Comparison of ENCODE assay signal across 8 mouse cellular contexts in genomic region chr1:93731880-93732281, GRCm38 (mm10). TPM values are rescaled to one million over a fixed set of nuclear protein-coding genes. Genes with fewer than 3 reads are reported as not detected.
A peak's percentile ranks its signal among the peaks of the same experiment; 100 is the strongest.
DNase-seq lines count a peak whose midpoint lies in the region.

No protein-coding gene starts in this region.

- intact Hi-C loops in left cerebral cortex, postnatal 14 days (cut with DNase I) = no loop called here

- peak; percentile 36 for DNase-seq in embryo, embryonic 10 days (ENCODE audit: low spot score)
- no peak for DNase-seq in embryo, embryonic 9.5 days (ENCODE audit: extremely low spot score)
- peak; percentile 18 to 30 for DNase-seq in left cerebral cortex, postnatal 14 days (ENCODE audit: low spot score in 2 of 2)
- DNase-seq in left cerebral cortex, adult 9 months (ENCODE audit: low spot score in 2 of 2) = no peak
- DNase-seq in kidney, adult 9 months = peak; percentile 70
- DNase-seq in retina, postnatal 1 day = peak; percentile 82
- no peak for DNase-seq in ovary, postnatal 36 days (ENCODE audit: low spot score)
- DNase-seq in ovary, adult 18-20 months (ENCODE audit: low spot score) = no peak

RNA-seq across cellular contexts. Expression of gene Atg4b, which starts 19.4 kb away (rescaled TPM):
- 10 to 100 TPM; 68.3 to 76.7 TPM for total RNA-seq in left cerebral cortex, postnatal 14 days (2021)

RNA-seq across cellular contexts. Expression of gene Thap4, which starts 22.8 kb away (rescaled TPM):
- total RNA-seq in left cerebral cortex, postnatal 14 days (2021) = 10 to 100 TPM; 31.2 to 34.2 TPM

RNA-seq across cellular contexts. Expression of gene Bok, which starts 46.4 kb away (rescaled TPM):
- 10 to 100 TPM; 19.1 to 20.5 TPM for total RNA-seq in left cerebral cortex, postnatal 14 days (2021)

Comparison
In these comparisons a context has a peak if more than half of its experiments do, and no peak if none do; other contexts are left out.
1. DNase-seq: peak in embryo, embryonic 10 days (single experiment), left cerebral cortex, postnatal 14 days (2 of 2), kidney, adult 9 months (single experiment) and retina, postnatal 1 day (single experiment); none in embryo, embryonic 9.5 days (single experiment), left cerebral cortex, adult 9 months (0 of 2), ovary, postnatal 36 days (single experiment) and ovary, adult 18-20 months (single experiment).